Mouse (Mus musculus): ENCODE measurements around the gene Diaph2.
"Not testable (repeated sequence)": the region's sequence is repeated elsewhere in the genome, so short reads cannot be mapped to it uniquely, and the experiment has no call there.

The Diaph2 gene

GRCm38 (mm10) chrX:129749571-129750061 is at the start of gene Diaph2:
Gene Diaph2, plus strand, starts transcription at chrX:129749742.
- DNase-seq = peak; percentile 85

GRCm38 (mm10) chrX:129701634-129702312 is 47.8 kb upstream of the Diaph2 start:
- no peak for DNase-seq

- no peak for DNase-seq
These were observed 39.9 kb upstream of the Diaph2 start for GRCm38 (mm10) chrX:129709656-129710055.

- no peak for DNase-seq
These were observed 20.8 kb upstream of the Diaph2 start for GRCm38 (mm10) chrX:129728717-129729220.

GRCm38 (mm10) chrX:129736562-129736961 is 13.0 kb upstream of the Diaph2 start:
- no peak for DNase-seq

- no peak for DNase-seq
These were observed 10.3 kb upstream of the Diaph2 start for GRCm38 (mm10) chrX:129739226-129739625.

GRCm38 (mm10) chrX:129742981-129743380 is 6.6 kb upstream of the Diaph2 start:
- no peak for DNase-seq

- DNase-seq = no peak
These were observed 3.6 kb upstream of the Diaph2 start for GRCm38 (mm10) chrX:129745976-129746375.

- no peak for DNase-seq
These were observed 440 bp upstream of the Diaph2 start for GRCm38 (mm10) chrX:129749102-129749501.

- DNase-seq = no peak
These were observed 590 bp downstream of the Diaph2 start for GRCm38 (mm10) chrX:129750094-129750569.

- DNase-seq = no peak
These were observed 1.1 kb downstream of the Diaph2 start for GRCm38 (mm10) chrX:129750606-129751005.

GRCm38 (mm10) chrX:129756606-129757005 is 7.1 kb downstream of the Diaph2 start:
- no peak for DNase-seq

- no peak for DNase-seq
These were observed 13.1 kb downstream of the Diaph2 start for GRCm38 (mm10) chrX:129762649-129763048.

GRCm38 (mm10) chrX:129765378-129765777 is 15.8 kb downstream of the Diaph2 start:
- no peak for DNase-seq

- no peak for DNase-seq
These were observed 17.3 kb downstream of the Diaph2 start for GRCm38 (mm10) chrX:129766811-129767210.

- no peak for DNase-seq
These were observed 21.1 kb downstream of the Diaph2 start for GRCm38 (mm10) chrX:129770625-129771024.

- no peak for DNase-seq
These were observed 24.2 kb downstream of the Diaph2 start for GRCm38 (mm10) chrX:129773556-129774255.

GRCm38 (mm10) chrX:129774478-129774877 is 24.9 kb downstream of the Diaph2 start:
- no peak for DNase-seq

GRCm38 (mm10) chrX:129776761-129777160 is 27.2 kb downstream of the Diaph2 start:
- no peak for DNase-seq

- no peak for DNase-seq
These were observed 27.9 kb downstream of the Diaph2 start for GRCm38 (mm10) chrX:129777404-129777962.

GRCm38 (mm10) chrX:129781844-129782243 is 32.3 kb downstream of the Diaph2 start:
- no peak for DNase-seq

GRCm38 (mm10) chrX:129784062-129784461 is 34.5 kb downstream of the Diaph2 start:
- DNase-seq = peak; percentile 8

GRCm38 (mm10) chrX:129799920-129800319 is 50.4 kb downstream of the Diaph2 start:
- not testable (repeated sequence) for DNase-seq

GRCm38 (mm10) chrX:129831903-129832302 is 82.4 kb downstream of the Diaph2 start:
- no peak for DNase-seq

All from kidney, postnatal 10 days (tissue).